Mouse (Mus musculus) liver, embryonic 14.5 days (tissue): ENCODE data around the gene Cerk. TPM values are rescaled to one million over a fixed set of nuclear protein-coding genes. Genes with fewer than 3 reads are reported as not detected.
A peak's percentile ranks its signal among the peaks of the same experiment; 100 is the strongest.

Experiments
- ATAC-seq: fragments of 200-750 bp; cut with Nextera tagmentation; 2 replicates; pipeline ENCODE4 v1.8.0; 2017; ENCODE audit warnings: moderate number of reproducible peaks, mild to moderate bottlenecking, moderate library complexity; ENCODE audit not compliant: insufficient read depth
- DNase-seq, 3 experiments: peaks; one replicate each; pipeline ENCODE4 v3.0.0-alpha.2; 2012 to 2013; ENCODE audit warnings: low read depth in 3 of 3, low spot score in 3 of 3
- H3K27ac ChIP-seq: fragments of 300-500 bp; sonication (generic); 2 replicates; pipeline ENCODE4 v1.5.1; 2014; ENCODE audit warnings: moderate library complexity, mild to moderate bottlenecking, control low read depth, inconsistent platforms
- H3K27me3 ChIP-seq: fragments of 300-500 bp; sonication (generic); 2 replicates; pipeline ENCODE4 v1.6.1; 2014; ENCODE audit warnings: mild to moderate bottlenecking, low read length, moderate library complexity; ENCODE audit not compliant: control insufficient read depth, insufficient read depth
- H3K36me3 ChIP-seq: fragments of 300-500 bp; sonication (generic); replicated peaks from 2 replicates; pipeline ENCODE4 v1.6.1; 2014; ENCODE audit warnings: low read depth; ENCODE audit not compliant: control insufficient read depth, insufficient read depth
- H3K4me1 ChIP-seq, 2 experiments: fragments of 200-500 bp in 1 of 2; fragments of 300-500 bp in 1 of 2; sonication (generic) in 1 of 2; replicated peaks; 2 replicates each; pipeline ENCODE4 v1.6.1; 2012 to 2014; ENCODE audit warnings: antibody characterized with exemption in 1 of 2, inconsistent platforms in 1 of 2, low read length in 1 of 2; ENCODE audit not compliant: control insufficient read depth in 2 of 2, insufficient read depth in 2 of 2
- H3K4me2 ChIP-seq: fragments of 300-500 bp; sonication (generic); 2 replicates; pipeline ENCODE4 v1.6.1; 2014; ENCODE audit warnings: low read depth, mild to moderate bottlenecking, control low read depth, moderate library complexity
- H3K4me3 ChIP-seq, 2 experiments: fragments of 200-500 bp in 1 of 2; fragments of 300-500 bp in 1 of 2; sonication (generic) in 1 of 2; 2 replicates each; pipeline ENCODE4 v1.5.1; 2012 to 2014; ENCODE audit warnings: low read depth in 2 of 2, low read length in 2 of 2, mild to moderate bottlenecking in 2 of 2, control low read depth in 1 of 2, inconsistent platforms in 1 of 2, moderate library complexity in 1 of 2; ENCODE audit not compliant: insufficient read depth in 1 of 2
- H3K9ac ChIP-seq: fragments of 300-500 bp; sonication (generic); replicated peaks from 2 replicates; pipeline ENCODE4 v1.6.1; 2014; ENCODE audit warnings: mild to moderate bottlenecking, control low read depth, moderate library complexity
- H3K9me3 ChIP-seq: fragments of 300-500 bp; sonication (generic); 2 replicates; pipeline ENCODE4 v1.6.1; 2016; ENCODE audit warnings: low read length, mixed read lengths; ENCODE audit not compliant: control insufficient read depth
- CTCF ChIP-seq: IDR thresholded peaks from 2 replicates; pipeline ENCODE4 v1.5.1; 2016; ENCODE audit warnings: antibody characterized with exemption, low read depth, control low read depth
- EP300 ChIP-seq: IDR thresholded peaks from 2 replicates; pipeline ENCODE4 v1.6.1; 2016; ENCODE audit warnings: antibody characterized with exemption, low read depth
- WGBS: fragments of 180-500 bp; shearing (Covaris S2); extraction: QIAGEN DNeasy Blood & Tissue Kit; methylation state at CpG from one replicate; pipeline ENCODE4 v1.1.7; 2014; ENCODE audit not compliant: insufficient replicate concordance; 5-methylcytosine and 5-hydroxymethylcytosine counted together
- polyA plus RNA-seq, 2 experiments: library from polyadenylated mRNA; depleted of rRNA in 1 of 2; stranded (reverse) in 1 of 2; unstranded in 1 of 2; fragments of >200 nt; fragmentation: Nextera tagmentation in 1 of 2; extraction: Ambion mirVana in 1 of 2; gene quantifications; 2 replicates each; pipeline versions ENCODE4 v1.2.1 to v1.2.3; 2012 to 2014

Gene Cerk
- polyA plus RNA-seq, 2 experiments, result 2.7 to 2.9 TPM

GRCm38 (mm10) chr15:86110361-86111103, 75.4 kb downstream of the Cerk start:
- ATAC-seq, result no peak
- Histone ChIP-seq H3K9ac (no peak overlapping the region), H3K27ac (peak overlapping the region; percentile 6), H3K36me3 (no peaks in the 10 kb centered on the region), H3K4me2 (no peak overlapping the region), H3K4me3 (no peak overlapping the region), H3K4me1 (peaks cover 50 to 68% of the 10 kb centered on the region in 2 experiments), H3K27me3 (no peaks in the 10 kb centered on the region), H3K9me3 (no peaks in the 10 kb centered on the region)
- 71% methylated on average over 10 of the region's 10 CpGs for WGBS
- no peak for DNase-seq
- TF ChIP-seq EP300, result no peak
- TF ChIP-seq CTCF, result no peak

DNA sequence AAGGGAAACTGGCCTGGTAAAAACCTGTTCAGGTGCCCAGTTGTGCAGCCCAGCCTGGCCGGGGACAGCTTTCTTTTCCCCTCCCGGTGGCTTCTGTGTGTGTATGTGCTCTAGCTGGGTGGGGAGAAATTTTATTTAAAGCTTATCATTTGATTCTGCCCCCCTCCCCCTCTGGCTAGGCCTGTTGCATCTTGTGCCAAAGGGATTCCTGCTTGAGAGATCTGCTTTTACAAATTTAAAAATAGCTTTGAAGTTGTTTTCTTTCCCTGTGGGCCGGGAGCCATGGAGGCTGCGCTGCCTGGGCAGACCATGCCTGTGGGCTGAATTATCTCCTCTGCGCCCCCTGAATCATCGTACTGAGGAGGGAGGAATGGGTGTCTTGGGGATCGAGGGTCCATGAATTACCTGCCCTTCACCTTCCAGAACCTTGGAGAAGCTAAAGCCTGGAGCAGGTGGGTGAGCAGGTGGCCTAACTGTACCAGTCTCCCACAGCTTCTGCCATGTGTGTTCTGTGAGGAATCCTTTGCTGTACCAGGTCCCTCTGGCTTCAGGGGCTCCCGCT, 76.2 kb downstream of the Cerk start:
- WGBS, result 81% methylated on average over 8 of the region's 8 CpGs
- DNase-seq (no peak), ATAC-seq (no peak)
- TF ChIP-seq CTCF (no peak), EP300 (no peak)
- Histone ChIP-seq H3K4me2 (no peak overlapping the region), H3K27ac (peak overlapping the region; percentile 10), H3K9me3 (no peaks in the 10 kb centered on the region), H3K27me3 (no peaks in the 10 kb centered on the region), H3K4me1 (peaks cover 54 to 75% of the 10 kb centered on the region in 2 experiments), H3K36me3 (no peaks in the 10 kb centered on the region), H3K4me3 (no peak overlapping the region), H3K9ac (no peak overlapping the region)

GRCm38 (mm10) chr15:86109245-86109644, 76.7 kb downstream of the Cerk start:
- Histone ChIP-seq H3K9ac (no peak overlapping the region), H3K4me3 (no peak overlapping the region), H3K27ac (peak overlapping the region; percentile 99; the same call in 1 of the 2 replicates), H3K4me1 (peaks cover 59 to 78% of the 10 kb centered on the region in 2 experiments), H3K27me3 (no peaks in the 10 kb centered on the region), H3K4me2 (no peak overlapping the region), H3K9me3 (no peaks in the 10 kb centered on the region), H3K36me3 (no peaks in the 10 kb centered on the region)
- 85% methylated on average over 7 of the region's 7 CpGs for WGBS
- DNase-seq (no peak), ATAC-seq (no peak)
- no peak for TF ChIP-seq CTCF

GRCm38 (mm10) chr15:86107831-86108471, 78.0 kb downstream of the Cerk start:
- 37% methylated on average over 11 of the region's 11 CpGs for WGBS
- Histone ChIP-seq H3K9me3 (no peaks in the 10 kb centered on the region), H3K27ac (peak overlapping the region; percentile 99), H3K27me3 (no peaks in the 10 kb centered on the region), H3K4me1 (peaks cover 66 to 83% of the 10 kb centered on the region in 2 experiments), H3K4me3 (no peak overlapping the region), H3K9ac (peak overlapping the region; percentile 4), H3K4me2 (peak overlapping the region; percentile 35), H3K36me3 (no peaks in the 10 kb centered on the region)
- TF ChIP-seq CTCF (peak; percentile 59), EP300 (peak; percentile 39; the same call in 1 of the 2 replicates)
- DNase-seq (peak; percentile 51 to 54 (median 54)), ATAC-seq (peak; percentile 20)

GRCm38 (mm10) chr15:86105751-86106150, 80.2 kb downstream of the Cerk start:
- Histone ChIP-seq H3K27me3 (no peaks in the 10 kb centered on the region), H3K4me3 (peak overlapping the region; percentile 2 to 27; a peak in 1 of 4 replicates), H3K4me1 (peaks cover 58 to 70% of the 10 kb centered on the region in 2 experiments), H3K27ac (peak overlapping the region; percentile 99), H3K9ac (peak overlapping the region; percentile 32), H3K4me2 (peak overlapping the region; percentile 52), H3K36me3 (no peaks in the 10 kb centered on the region), H3K9me3 (no peaks in the 10 kb centered on the region)
- WGBS, result 61% methylated on average over 6 of the region's 6 CpGs
- TF ChIP-seq CTCF (no peak), EP300 (no peak)
- ATAC-seq, result no peak
- DNase-seq, result no peak
